Mouse (Mus musculus): Measurements from ENCODE around the gene Orai2. TPM values are rescaled to one million over a fixed set of nuclear protein-coding genes. Genes with fewer than 3 reads are reported as not detected.
A peak's percentile ranks its signal among the peaks of the same experiment; 100 is the strongest.

The Orai2 gene
- total and polyA plus RNA-seq, 3 experiments: 7.3 to 8.8 (median 7.4) TPM

GRCm38 (mm10) chr5:136173606-136174463 lies 3.3 kb upstream of the Orai2 start:
- peaks cover 6 to 31% of the 10 kb centered on the region in 2 experiments; a peak in 3 of 4 replicates for H3K4me1 ChIP-seq (ENCODE audit: control insufficient read depth in 1 of 2, insufficient read depth in 2 of 2)
- no peak for TF ChIP-seq USF2 (conservative IDR thresholded peaks at IDR 0.05; ENCODE audit: low read depth, low read length)
- TF ChIP-seq JUN (IDR thresholded peaks at IDR 0.05; ENCODE audit: insufficient read depth, low read depth, low read length): no peak
- TF ChIP-seq TCF12 (IDR thresholded peaks at IDR 0.05; ENCODE audit: low read depth, low read length): no peak
- no peak for TF ChIP-seq JUND (conservative IDR thresholded peaks at IDR 0.05; ENCODE audit: low read depth, low read length)
- no peak for TF ChIP-seq MEF2A (IDR thresholded peaks at IDR 0.05; ENCODE audit: borderline replicate concordance, low read depth, low read length)
- TF ChIP-seq UBTF (IDR thresholded peaks at IDR 0.05; ENCODE audit: low read depth, low read length): no peak
- no peak for TF ChIP-seq CTCF (conservative IDR thresholded peaks at IDR 0.05 in 1 of 2, IDR thresholded peaks at IDR 0.05 in 1 of 2; ENCODE audit: low read depth in 2 of 2, low read length in 2 of 2)
- TF ChIP-seq GABPA (IDR thresholded peaks at IDR 0.05; ENCODE audit: insufficient replicate concordance, low read depth, low read length): no peak
- TF ChIP-seq ELF1 (IDR thresholded peaks at IDR 0.05; ENCODE audit: low read depth, low read length): no peak
- TF ChIP-seq CHD2 (IDR thresholded peaks at IDR 0.05; ENCODE audit: low read length): no peak
- TF ChIP-seq IRF4 (IDR thresholded peaks at IDR 0.05; ENCODE audit: low read depth, low read length): no peak
- no peak for TF ChIP-seq POLR2A (IDR thresholded peaks at IDR 0.05; ENCODE audit: low read depth, low read length)
- TF ChIP-seq NRF1 (IDR thresholded peaks at IDR 0.05; ENCODE audit: low read depth, low read length): no peak
- H3K9me3 ChIP-seq (replicated peaks; ENCODE audit: low read length): peaks cover 4% of the 10 kb centered on the region
- H3K27ac ChIP-seq (ENCODE audit: insufficient read depth, low read depth): no peak overlapping the region
- DNase-seq (ENCODE audit: extremely low read depth): no peak
- no peak overlapping the region for H3K4me3 ChIP-seq (replicated peaks in 1 of 3; ENCODE audit: low read depth in 2 of 3, low read length in 2 of 3, poor library complexity in 1 of 3)
- no peak overlapping the region for H3K4me2 ChIP-seq (ENCODE audit: insufficient read depth, low read depth, poor library complexity, severe bottlenecking)
- no peaks in the 10 kb centered on the region for H3K27me3 ChIP-seq (replicated peaks)
- no peak overlapping the region for H3K9ac ChIP-seq (ENCODE audit: insufficient read depth, low read depth)
- in situ Hi-C loops (cut with MboI; ENCODE audit: low pct_ligation_motif_present, low pct_unique_long_range_greater_than_20kb, low sequenced_read_pairs): loop anchor here (10.0 kb wide), 1 partner anchor 189 kb away; the partner anchor contains the start of gene Zp3
- H3K79me2 ChIP-seq (replicated peaks; ENCODE audit: control insufficient read depth, extremely low read depth, insufficient read depth, poor library complexity, severe bottlenecking): no peaks in the 10 kb centered on the region
- peaks cover 8 to 20% of the 10 kb centered on the region in 2 experiments for H3K36me3 ChIP-seq (replicated peaks in 1 of 2; ENCODE audit: control insufficient read depth in 1 of 2, insufficient read depth in 1 of 2, low read length in 1 of 2)
- dilution Hi-C loops (cut with MboI; ENCODE audit: extremely low pct_ligation_motif_present, extremely low pct_unique_long_range_greater_than_20kb, low sequenced_read_pairs): no loop called here

GRCm38 (mm10) chr5:136172939-136173338 lies 2.4 kb upstream of the Orai2 start:
- Histone ChIP-seq H3K27me3 (replicated peaks) (no peaks in the 10 kb centered on the region), H3K79me2 (replicated peaks; ENCODE audit: control insufficient read depth, extremely low read depth, insufficient read depth, poor library complexity, severe bottlenecking) (no peaks in the 10 kb centered on the region), H3K4me2 (ENCODE audit: insufficient read depth, low read depth, poor library complexity, severe bottlenecking) (no peak overlapping the region), H3K27ac (ENCODE audit: insufficient read depth, low read depth) (no peak overlapping the region), H3K9me3 (replicated peaks; ENCODE audit: low read length) (peaks cover 8% of the 10 kb centered on the region), H3K36me3 (replicated peaks in 1 of 2; ENCODE audit: control insufficient read depth in 1 of 2, insufficient read depth in 1 of 2, low read length in 1 of 2) (peaks cover 3 to 20% of the 10 kb centered on the region in 2 experiments), H3K4me3 (replicated peaks in 1 of 3; ENCODE audit: low read depth in 2 of 3, low read length in 2 of 3, poor library complexity in 1 of 3) (no peak overlapping the region), H3K4me1 (ENCODE audit: control insufficient read depth in 1 of 2, insufficient read depth in 2 of 2) (peaks cover 6 to 31% of the 10 kb centered on the region in 2 experiments; a peak in 3 of 4 replicates), H3K9ac (ENCODE audit: insufficient read depth, low read depth) (no peak overlapping the region)
- no peak for DNase-seq (ENCODE audit: extremely low read depth)
- dilution Hi-C loops (cut with MboI; ENCODE audit: extremely low pct_ligation_motif_present, extremely low pct_unique_long_range_greater_than_20kb, low sequenced_read_pairs) (no loop called here), in situ Hi-C loops (cut with MboI; ENCODE audit: low pct_ligation_motif_present, low pct_unique_long_range_greater_than_20kb, low sequenced_read_pairs) (loop anchor here (10.0 kb wide), 1 partner anchor 188 kb away; the partner anchor contains the start of gene Zp3)
- TF ChIP-seq ZMIZ1 (IDR thresholded peaks at IDR 0.05; ENCODE audit: low read depth, low read length) (no peak), BHLHE40 (IDR thresholded peaks at IDR 0.05; ENCODE audit: low read depth, low read length) (no peak), USF2 (conservative IDR thresholded peaks at IDR 0.05; ENCODE audit: low read depth, low read length) (no peak), ZNF384 (IDR thresholded peaks at IDR 0.05; ENCODE audit: low read depth, low read length) (peak; percentile 72), PAX5 (IDR thresholded peaks at IDR 0.05; ENCODE audit: low read length) (no peak)

Measured in CH12.LX (cell line).